Mouse (Mus musculus) ZHBTc4 (cell line): ENCODE results near the gene Rad54l.

Experiments used
- DNase-seq: peaks from one replicate; pipeline ENCODE4 v3.0.0-alpha.2; 2011; ENCODE audit warnings: low read depth, low spot score

Rad54l gene

DNA sequence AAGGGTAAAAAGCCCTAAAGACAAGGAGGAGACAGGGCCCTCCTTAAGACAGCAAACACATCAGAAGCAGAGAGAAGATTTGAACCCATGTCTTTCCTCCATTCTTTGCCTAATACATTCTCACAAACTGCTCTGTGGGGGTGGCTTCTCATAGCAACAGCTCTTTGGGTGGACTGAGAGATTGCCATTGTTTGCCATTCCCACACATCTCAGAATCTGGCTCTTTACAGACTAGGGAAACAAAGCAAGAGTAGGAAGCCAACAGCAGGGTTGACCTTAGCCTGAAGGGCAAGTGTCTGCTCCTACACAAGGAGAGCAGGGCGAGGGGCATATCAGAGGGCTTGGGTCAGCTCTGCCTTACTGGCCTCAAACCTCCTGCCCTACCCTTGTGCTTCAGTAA lies 18.2 kb upstream of the Rad54l start:
- peak; percentile 59 for DNase-seq

- peak; percentile 70 for DNase-seq
Observed at GRCm38 (mm10) chr4:116140801-116141574, 17.5 kb upstream of the Rad54l start.

- DNase-seq: no peak
Observed at GRCm38 (mm10) chr4:116137421-116137996, 14.0 kb upstream of the Rad54l start.

DNA sequence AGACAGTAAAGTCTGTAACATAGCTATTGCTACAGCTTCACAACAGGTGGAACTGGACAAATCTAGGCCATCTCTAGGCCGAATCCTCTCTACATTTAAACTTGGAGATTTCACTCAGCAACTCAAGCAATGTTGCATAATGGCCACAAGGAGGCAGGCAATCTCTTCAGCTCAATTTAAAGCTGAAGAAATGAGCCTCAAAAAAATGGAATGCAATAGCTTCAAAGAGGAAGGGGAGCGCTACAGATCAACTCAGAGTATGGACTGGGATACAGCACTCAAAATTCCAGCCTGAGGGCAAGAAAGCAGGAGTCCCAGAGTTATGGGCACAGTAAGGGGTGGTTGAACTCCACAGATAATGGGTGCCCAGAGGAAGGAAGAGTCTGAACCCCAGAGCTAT lies 11.5 kb upstream of the Rad54l start:
- peak; percentile 60 for DNase-seq

DNA sequence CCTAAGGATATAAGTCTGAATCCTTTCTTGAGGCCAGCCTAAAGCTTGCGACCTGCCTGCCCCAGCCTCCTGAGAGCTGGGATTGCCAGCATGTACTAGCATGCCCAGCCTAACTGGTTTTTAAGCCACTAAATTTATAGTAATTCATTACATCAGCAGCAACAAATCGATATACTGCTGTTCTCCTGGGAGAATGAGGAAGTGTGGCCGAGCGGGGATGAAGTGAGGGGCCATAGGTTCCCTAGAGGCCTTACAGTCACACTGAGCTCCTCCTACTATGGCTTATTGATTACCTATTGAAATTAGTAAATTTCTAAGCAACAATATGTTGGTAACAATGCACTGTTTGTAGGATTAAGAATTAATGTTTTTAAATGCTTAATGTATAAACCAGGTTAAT lies 9.6 kb upstream of the Rad54l start:
- no peak for DNase-seq

- DNase-seq: peak; percentile 20
Observed at GRCm38 (mm10) chr4:116127956-116128355, 4.5 kb upstream of the Rad54l start.

DNA sequence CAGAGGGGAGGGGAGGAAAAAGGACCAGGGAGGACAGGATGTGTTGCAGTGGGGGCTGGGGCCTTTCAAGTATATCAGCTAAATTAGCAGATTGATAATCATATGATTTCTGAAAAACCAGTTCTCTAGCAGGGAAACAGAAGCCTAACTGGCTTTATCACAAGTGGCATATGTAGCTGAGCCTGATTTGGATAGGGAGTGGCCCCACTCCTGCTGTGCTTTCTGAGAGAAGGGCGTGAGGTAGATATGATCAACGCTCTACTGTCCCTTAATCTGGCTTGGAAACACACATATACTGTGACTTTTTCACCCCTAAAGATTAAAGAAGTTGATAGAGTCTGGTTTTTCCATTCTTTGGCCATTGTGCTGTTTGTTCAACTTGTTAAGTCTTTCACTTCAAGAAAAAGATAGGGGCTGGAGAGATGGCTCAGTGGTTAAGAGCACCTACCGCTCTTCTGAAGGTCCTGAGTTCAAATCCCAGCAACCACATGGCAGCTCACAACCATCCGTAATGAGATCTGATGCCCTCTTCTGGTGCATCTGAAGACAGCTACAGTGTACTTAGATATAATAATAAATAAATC lies 2.4 kb upstream of the Rad54l start:
- DNase-seq: no peak

DNA sequence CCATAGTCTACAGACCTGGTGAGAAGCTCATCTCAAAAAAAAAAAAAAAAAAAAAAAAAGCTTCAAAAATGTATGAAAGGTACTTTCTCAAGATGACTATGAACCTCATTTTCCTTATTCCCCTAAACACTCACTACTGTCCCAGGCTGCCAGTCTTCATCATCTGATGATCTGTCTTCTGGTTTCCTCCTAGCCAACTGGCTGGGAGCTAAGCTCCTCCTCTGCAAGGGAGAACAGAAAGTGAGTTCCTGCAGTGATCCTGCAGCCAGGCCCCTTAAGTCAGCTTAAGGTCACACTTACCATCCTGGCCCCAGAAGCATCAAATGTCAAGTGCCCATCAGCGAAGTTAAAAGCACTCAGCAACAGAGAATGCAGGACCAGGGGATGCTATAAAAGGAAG lies 728 bp downstream of the Rad54l start:
- peak; percentile 51 for DNase-seq

DNA sequence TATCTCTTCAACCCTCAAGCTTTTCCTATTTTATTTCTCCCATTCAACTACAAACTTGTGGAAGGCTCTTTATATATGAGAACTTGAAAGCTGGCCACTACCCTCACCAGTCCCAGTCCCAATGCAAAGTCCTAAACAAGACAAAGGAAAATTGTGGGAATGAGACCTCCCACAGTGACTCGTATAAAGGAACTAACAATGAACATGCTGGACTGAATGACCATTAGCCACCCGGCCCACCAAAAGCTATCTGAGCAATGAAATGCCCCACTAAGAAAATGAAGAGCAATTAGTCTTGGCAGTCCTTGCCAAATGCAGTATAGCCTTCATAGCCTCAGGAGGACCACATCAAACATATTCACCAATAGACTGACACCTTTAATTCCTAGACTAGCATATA lies 12.0 kb downstream of the Rad54l start:
- DNase-seq: no peak

DNA sequence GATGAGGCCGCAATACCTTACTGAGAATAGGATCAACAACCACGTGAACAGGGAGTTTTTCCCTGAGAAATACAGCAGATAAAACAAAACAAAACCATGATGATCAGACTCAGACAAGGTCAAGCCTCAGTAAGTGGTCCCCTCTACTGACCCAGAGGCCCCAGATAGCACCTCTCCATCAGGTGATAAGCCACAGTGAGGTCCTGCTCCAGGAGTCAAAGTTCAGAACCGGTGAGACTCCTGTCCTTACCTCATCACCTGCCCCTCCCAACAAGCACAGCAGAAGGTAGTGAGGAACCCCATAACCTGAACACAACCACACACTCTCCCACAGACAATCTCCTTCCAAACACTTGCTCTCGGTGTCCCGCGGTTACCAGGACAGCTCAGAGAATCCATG lies 12.8 kb downstream of the Rad54l start:
- no peak for DNase-seq

- no peak for DNase-seq
Observed at GRCm38 (mm10) chr4:116105278-116105677, 18.2 kb downstream of the Rad54l start.

- no peak for DNase-seq
Observed at GRCm38 (mm10) chr4:116100959-116101358, 22.5 kb downstream of the Rad54l start.

- DNase-seq: no peak
Observed at GRCm38 (mm10) chr4:116097211-116097610, 26.3 kb downstream of the Rad54l start.

DNA sequence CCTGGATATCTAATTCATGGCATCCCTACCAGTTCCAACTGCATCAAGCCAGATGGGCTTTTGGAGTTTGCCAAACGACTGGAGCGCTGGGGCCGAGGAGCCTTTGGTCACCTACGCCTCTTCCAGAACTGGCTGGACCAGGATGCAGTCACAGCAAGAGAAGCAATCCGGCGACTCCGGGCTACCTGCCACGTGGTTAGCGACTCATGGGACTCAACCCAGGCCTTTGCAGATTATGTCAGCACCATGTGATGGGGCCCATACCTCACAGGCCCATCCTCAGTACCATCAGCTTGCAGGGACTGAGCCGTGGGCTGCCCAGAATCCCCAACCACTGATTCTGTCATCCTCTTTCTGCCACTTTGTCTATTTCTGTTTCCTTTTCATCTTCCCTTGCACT lies 27.2 kb downstream of the Rad54l start:
- no peak for DNase-seq

DNA sequence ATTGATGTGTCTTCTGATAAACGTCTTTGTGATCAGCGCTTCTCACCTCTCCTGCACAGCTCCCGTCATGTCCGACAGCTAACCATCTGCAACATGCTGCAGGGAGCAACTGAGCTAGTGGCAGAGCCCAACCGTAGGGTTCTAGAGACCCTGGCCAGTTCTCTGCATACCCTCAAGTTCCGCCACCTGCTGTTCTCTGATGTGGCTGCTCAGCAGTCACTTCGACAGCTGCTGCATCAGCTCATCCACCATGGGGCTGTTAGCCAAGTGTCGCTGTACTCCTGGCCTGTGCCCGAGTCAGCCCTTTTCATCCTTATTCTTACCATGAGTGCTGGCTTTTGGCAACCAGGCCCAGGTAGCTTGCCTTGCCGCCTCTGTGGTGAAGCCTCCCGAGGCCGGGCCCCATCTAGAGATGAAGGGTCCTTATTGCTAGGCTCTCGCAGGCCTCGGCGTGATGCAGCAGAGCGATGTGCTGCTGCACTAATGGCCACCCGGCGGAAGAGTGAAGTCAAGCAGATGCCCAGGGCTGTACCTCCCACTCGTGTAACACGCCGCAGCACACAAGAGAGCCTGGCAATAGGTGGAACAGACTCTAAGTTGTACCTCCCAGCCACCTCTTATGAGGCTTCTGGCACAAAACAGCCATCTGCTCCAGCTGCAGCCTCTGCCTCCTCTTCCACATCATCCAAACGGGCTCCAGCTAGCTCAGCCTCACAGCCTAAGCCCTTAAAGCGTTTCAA lies 34.8 kb downstream of the Rad54l start:
- DNase-seq: peak; percentile 56

DNA sequence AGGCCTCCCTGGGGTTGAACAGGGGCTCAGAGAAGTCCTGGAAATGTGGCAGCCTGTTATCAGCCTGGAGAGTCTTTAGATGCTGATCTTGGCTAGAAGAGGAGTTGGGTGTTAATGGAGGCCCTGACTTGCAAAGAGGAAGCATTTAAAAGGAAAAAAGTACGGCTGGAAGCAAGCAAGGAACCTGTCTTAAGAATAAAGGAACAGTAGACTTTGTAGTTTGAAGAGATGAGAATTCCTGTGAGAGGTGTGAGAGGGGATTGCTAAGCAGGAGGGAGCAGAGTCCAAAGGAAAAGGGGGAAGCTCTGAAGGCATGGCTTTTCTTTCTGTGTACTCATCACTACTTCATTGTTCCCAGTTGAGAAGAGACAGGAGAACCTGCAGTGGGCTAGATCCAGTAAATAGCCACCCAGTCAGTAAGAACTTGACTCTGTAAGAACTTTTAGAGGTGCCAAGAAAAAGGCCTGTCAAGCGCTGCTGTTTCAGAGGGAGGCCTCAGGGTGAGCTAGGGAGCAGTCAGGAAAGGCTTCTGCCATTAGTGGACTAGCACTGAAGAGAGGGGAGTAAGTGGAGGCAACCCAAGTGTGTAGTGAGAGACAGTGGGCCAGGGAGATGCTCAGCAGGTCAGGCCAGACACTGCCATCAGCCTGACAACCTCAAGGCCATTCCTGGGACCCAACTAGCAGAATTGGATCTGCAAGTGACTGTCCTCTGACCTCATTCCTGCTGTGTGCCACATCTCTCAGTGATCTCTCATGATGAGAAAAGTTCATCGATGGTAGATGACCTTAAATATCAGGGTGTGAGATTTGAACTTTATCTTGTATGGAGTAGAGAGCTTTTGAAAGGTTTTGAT lies 46.0 kb downstream of the Rad54l start:
- DNase-seq: no peak

GRCm38 (mm10) chr4:116076369-116077231 lies 46.9 kb downstream of the Rad54l start:
- DNase-seq: peak; percentile 35

- peak; percentile 84 for DNase-seq
Observed at GRCm38 (mm10) chr4:116075631-116076368, 47.7 kb downstream of the Rad54l start.

GRCm38 (mm10) chr4:116074861-116075620 lies 48.4 kb downstream of the Rad54l start, which contains the start of the genes Uqcrh and Lrrc41:
TSS of gene Uqcrh (minus strand) at chr4:116075071.
TSS of gene Lrrc41 (plus strand) at chr4:116075269.
- DNase-seq: peak; percentile 98
